Mouse (Mus musculus) cerebellum, postnatal 25 days (tissue): ENCODE results near the gene Bmyc.
"Not testable (repeated sequence)": the region's sequence is repeated elsewhere in the genome, so short reads cannot be mapped to it uniquely, and the experiment has no call there.

ENCODE experiments used
- DNase-seq, 2 experiments: peaks; one replicate each; pipeline ENCODE4 v3.0.0; 2021; ENCODE audit warnings: mixed read lengths in 2 of 2

The Bmyc gene

DNA sequence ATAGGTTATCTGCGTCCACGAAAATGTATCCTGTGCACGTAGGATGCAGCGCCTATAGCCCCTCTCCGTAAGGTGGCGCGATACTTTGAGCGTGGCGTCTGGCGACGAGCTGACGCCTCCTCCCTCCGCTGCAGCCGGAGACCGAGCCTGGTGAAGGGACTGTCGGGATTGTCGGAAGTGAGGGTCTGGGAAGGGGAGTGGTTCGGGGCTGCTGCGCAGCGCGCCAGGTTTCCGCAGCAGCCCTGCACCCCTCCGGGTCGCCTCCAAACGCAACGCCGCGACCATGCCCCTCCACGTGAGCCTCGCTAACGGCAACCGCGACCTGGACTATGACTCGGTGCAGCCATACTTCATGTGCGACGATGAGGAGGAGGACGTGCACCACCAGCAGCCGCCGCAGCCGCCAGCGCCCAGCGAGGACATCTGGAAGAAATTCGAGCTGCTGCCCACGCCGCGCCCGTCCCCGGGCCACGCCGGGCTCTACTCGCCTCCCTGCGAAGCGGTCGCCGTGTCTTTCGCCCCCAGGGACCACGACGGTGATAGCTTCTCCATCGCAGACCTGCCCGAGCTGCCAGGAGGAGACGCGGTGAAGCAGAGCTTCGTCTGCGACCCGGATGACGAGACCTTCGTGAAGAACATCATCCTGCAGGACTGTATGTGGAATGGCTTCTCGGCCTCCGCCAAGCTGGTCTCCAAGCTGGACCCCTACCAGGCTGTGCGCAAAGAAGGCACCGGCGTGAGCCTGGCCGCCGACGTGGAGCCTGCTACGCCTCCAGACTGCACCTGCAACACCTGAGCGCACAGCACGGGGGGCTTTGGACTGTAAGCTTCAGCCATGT, at the start of gene Bmyc:
Gene Bmyc, plus strand, starts transcription at position 97 of the 839 bp plus-strand sequence.
- DNase-seq: peak; percentile 87 to 91

GRCm38 (mm10) chr2:25657246-25657645, 49.3 kb upstream of the Bmyc start:
- peak; percentile 47 to 70 for DNase-seq

DNA sequence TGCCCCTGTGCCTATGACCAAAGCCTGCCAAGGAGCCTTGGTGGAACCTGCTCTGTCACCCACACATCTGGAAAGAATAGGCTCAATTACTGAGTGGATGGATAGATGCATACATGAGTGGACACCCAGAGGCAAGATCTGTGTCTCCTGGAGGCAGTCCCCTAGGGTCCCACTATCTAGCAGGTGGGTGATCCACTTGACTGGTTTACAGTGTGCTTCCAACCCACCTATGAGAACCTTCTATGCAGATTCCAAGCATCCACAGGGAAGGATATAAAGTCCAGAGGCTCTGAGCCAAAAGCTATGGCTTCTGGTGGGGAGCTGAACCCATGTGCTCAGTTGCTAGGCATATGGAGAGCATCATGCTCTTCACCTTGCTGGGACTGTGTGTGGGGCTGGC, 48.9 kb upstream of the Bmyc start, which contains the start of gene Lcn5:
Gene Lcn5, plus strand, starts transcription at position 301 of the 400 bp plus-strand sequence.
- DNase-seq: no peak

GRCm38 (mm10) chr2:25660279-25660678, 46.3 kb upstream of the Bmyc start:
- DNase-seq: no peak

- DNase-seq: peak; percentile 11 to 29
These were observed 45.1 kb upstream of the Bmyc start for GRCm38 (mm10) chr2:25661245-25661970.

GRCm38 (mm10) chr2:25663511-25663910, 43.0 kb upstream of the Bmyc start:
- DNase-seq: peak; percentile 49 to 75

DNA sequence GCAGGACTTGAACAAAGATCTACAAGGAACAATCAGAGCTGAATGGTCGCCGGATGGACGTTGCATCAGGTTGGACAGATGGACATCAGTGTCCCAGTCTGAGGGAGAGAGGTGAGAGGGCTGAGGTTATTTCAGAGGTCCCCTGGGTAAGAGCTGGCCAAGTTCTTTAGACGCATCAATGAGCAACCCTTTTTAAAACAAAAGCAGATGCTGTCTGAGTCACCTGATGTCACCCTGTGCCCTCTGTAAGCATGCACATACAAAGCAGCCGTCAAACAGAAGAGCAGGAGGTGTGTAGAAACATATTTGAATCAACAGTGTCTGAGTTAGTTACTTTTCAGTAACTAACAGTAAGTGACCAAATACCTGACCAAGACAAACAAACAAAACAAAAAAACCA, 42.4 kb upstream of the Bmyc start:
- no peak for DNase-seq

GRCm38 (mm10) chr2:25666516-25666915, 40.0 kb upstream of the Bmyc start:
- DNase-seq: no peak

DNA sequence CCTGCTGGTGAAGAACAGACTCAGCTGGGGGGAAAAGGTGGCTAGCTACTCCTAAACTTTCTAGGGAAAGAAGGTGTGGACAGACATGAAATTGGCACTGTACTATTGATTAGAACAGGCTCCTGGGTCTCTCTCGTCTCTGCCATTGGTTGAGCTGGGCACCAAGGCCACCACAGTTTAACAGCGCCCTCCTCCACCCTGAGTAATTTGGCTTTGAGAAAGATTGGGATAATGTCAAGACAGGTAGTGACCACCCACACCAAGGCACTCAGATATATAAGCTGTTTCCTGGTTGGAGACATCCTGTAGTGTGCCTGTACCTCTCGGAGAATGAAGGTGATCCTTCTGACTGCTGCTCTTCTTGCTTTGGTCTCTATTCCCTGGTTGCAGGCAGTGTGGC, 30.1 kb upstream of the Bmyc start, which contains the start of gene Lcn6:
Gene Lcn6, plus strand, starts transcription at position 301 of the 400 bp plus-strand sequence.
- DNase-seq: no peak

DNA sequence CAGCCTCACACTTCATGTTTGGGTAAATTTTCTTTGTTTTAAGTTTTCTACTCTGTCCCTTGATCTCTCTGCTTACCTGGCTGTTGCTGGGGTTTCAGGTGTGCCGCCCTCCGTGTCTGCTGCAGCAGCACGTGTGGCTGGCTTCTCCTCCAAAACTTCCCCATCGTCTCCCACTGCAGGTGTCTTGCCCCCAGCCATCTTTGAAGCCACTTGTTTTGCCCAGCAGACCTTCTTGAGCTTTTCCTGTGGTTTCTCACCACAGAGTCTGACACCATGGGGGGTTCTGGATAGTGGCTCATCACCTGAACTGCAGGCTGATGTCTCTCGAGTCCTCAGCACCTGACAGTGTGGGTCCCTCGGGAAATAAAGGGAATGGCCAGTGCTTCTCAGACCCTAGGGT, 27.0 kb upstream of the Bmyc start:
- DNase-seq: no peak

DNA sequence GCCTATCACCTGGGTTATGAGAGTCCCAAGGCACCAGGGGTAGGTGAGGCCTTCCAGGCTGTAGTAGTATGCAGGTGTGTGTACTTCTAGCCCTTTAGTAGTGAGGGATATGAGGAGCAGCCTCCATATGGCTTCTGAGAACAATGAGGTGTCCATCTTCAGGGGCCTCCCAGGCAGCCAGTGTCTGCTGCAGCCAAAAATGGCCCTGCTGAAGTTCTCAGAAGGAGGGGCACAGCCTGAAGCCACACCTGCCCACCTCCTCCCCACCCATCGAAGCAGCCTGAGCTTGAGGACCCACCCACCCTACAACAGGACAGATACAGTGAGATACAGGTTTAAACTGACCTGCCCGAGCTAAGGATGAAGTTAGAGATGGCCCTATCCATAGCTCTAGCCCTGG, 24.1 kb upstream of the Bmyc start, which contains the start of gene Lcn10:
Gene Lcn10, plus strand, starts transcription at position 301 of the 400 bp plus-strand sequence.
- DNase-seq: no peak

GRCm38 (mm10) chr2:25686941-25687340, 19.6 kb upstream of the Bmyc start:
- no peak for DNase-seq

DNA sequence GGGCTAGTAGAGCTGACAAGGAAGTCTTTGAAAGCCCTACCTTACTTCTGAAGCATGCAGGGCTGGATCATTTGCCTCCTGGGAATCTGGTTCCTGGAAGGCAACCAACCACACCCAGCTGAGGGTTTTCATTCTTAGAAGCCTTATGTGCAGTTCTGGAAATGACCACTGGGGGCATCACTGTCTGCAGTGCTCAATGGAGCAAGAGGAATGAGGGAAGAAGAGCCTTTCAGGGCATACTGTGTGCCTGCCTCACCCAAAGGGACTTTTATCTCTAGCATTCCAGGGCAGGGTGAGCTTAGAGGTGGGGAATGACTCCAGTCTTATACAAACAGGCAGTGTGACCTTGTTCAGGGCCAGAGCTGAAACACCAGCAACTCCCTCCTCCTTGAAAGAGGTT, 11.9 kb upstream of the Bmyc start:
- peak; percentile 65 to 84 for DNase-seq

GRCm38 (mm10) chr2:25696951-25697350, 9.6 kb upstream of the Bmyc start:
- DNase-seq: no peak

DNA sequence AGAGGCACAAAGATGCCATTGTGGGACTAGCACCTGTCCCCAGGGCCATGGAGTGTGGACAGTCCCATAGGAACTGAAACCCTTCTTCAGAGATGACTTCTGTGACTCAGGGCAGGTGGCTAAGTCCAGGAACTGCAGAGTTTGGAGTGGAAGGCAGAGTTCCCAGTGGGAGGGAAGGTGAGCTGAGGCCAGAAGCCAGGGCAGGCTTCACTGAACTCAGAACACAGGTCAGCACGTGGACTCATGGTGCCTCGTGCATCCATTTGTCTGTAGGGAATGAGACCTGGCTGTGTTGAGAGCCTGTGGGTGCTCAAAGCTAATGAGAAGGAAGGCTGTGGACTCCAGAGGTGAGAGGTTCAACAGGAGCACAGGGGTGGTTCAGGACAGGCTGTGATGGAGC, 7.8 kb upstream of the Bmyc start:
- DNase-seq: no peak

DNA sequence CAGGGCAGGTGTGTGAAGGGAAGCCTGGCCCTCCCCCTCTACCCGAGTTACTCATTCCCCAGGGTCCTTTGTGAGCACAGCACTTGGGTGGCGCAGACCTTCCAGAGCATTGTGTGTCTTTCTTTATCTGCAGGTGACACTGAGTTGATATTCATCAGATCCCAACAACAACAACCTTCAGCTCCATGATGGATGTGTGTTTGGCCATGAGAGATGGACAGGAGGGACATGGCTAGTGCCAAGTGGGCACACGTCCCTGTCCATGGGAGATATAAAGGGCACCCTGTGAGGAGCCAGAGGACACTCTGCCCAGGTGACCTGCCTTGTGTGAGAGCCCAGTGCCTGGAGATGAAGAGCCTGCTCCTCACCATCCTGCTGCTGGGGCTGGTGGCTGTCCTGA, 6.8 kb upstream of the Bmyc start, which contains the start of gene Obp2a:
Gene Obp2a, plus strand, starts transcription at position 301 of the 400 bp plus-strand sequence.
- DNase-seq: not testable (repeated sequence)

GRCm38 (mm10) chr2:25701001-25701400, 5.5 kb upstream of the Bmyc start:
- DNase-seq: no peak

DNA sequence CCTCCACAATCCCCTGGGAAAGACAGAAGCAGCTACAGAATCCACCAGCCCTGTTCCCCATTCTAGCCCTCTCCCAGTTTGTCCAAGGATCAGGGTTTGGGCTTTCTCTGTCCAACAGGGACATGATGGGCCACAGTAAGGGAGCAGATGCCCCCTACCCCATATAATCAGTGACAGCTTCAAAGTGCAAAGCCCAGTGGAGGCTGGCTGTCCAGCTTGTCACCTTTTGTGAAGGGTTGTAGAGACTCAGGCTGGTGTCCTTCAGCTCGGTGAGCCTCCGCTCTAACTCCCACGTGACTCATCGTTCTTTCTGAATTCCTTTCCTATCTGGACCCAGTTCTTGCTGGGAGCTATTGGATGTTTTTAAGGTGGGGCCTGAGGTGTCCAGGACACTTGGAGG, 2.8 kb upstream of the Bmyc start:
- DNase-seq: no peak

DNA sequence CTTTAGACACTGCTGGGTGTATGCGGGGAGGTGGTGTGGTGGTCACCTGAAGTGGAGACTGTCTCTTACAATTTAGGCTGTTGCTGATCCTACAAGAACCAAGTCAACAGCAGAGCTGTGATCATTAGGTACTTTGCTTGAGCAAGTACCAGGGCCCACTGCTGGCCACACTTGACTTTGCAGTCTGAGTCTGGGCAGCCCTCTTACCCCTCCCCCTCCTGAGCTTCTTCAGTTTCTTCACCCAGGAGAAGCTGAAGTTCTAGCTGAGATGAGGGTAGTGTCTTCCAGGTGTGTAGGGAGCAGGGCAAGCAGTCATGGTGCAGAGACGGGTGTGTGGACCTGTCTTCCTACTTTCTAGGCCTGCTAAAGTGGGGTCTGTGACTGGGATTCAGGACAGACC, 1.6 kb downstream of the Bmyc start:
- DNase-seq: peak; percentile 29 to 67

GRCm38 (mm10) chr2:25709056-25709455, 2.5 kb downstream of the Bmyc start:
- DNase-seq: not testable (repeated sequence)

- DNase-seq: not testable (repeated sequence)
These were observed 3.3 kb downstream of the Bmyc start for GRCm38 (mm10) chr2:25709791-25710190.

DNA sequence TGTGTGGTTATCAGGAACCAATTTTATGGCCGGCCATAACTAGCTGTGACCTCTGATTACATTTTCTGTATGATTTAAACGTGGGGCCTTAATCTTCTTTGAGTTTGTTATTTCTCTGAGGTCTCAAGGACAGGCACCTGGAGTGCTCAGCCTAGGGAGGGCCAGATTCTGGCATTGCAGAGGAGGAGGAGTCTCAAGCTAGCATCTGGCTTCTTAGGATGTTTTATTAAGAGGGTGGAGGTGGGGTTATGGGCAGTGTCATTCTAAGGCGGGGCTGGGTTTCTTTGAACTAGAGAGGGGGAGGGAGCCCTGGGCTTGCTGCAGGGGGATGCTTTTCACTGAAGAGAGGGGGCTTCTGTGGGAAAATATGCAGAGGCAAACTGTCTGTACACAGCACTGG, 5.1 kb downstream of the Bmyc start:
- not testable (repeated sequence) for DNase-seq

DNA sequence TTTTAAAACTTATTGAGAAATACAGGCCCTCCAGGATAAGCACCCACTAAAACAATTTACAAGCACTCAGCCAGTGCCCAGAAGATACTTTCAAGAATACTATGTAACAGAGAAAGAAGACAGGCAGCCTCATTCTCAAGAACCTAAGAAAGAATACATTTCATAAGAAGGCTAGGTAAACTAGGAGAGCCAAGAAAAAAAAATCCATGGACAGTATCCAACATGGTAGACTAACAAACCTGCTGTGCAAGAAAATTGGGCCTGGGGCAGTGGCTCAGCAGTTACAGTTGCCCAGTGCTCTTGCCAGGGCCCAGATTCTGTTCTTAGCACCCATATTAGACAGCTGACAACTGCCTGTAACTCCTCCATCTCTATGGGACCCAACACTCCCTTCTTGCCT, 10.7 kb downstream of the Bmyc start:
- no peak for DNase-seq
